Mouse (Mus musculus) T-helper 1 cell (primary cell): Measurements from ENCODE around the gene Cox19.

Source experiments
- in situ Hi-C: fragments of 300-600 bp; cut with MboI, MseI; formaldehyde crosslinking; loops from one replicate; pipeline ENCODE4 v1.15.1; 2025; ENCODE audit warnings: high pct_unique_total_duplicates

Cox19 gene

DNA sequence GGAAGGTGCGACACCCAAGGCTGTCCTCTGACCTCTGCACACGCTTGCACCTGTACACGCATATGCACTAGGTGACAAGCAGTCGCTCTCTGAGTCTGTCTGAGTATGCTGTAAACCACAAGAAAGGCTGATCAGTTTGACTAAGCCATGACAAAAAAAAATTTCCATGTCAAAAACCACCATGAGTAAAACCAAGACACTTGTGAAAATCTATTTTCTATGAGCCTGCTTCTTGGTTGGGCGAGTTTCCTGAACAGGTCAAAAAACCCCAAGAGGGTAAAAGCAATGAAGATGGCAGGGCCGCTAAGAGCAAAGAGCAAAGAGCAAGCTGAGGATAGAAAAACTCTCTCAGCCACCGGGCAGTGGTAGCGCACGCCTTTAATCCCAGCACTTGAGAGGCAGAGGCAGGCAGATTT is 47.6 kb downstream of the Cox19 start:
- in situ Hi-C loops = no loop called here

DNA sequence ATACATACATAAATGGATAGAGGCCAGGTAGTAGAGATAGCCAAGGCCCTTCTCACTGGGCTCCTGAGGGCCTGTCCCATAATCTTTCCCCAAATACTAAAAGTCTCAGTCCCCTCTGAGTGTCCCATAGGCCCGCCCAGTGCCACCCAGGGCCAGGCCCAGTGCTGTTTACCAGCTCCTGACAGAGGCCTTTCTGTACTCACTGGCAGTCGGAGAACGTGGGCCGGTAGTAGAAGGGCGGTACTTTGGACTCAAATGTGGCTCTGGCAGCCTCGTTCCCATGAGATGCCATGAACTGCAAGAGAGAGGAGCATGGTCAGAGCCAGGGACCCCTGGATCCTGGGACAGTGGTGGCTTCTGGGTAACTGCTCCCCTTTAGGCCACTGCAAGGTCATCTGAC is 49.1 kb downstream of the Cox19 start:
- in situ Hi-C loops = no loop called here

DNA sequence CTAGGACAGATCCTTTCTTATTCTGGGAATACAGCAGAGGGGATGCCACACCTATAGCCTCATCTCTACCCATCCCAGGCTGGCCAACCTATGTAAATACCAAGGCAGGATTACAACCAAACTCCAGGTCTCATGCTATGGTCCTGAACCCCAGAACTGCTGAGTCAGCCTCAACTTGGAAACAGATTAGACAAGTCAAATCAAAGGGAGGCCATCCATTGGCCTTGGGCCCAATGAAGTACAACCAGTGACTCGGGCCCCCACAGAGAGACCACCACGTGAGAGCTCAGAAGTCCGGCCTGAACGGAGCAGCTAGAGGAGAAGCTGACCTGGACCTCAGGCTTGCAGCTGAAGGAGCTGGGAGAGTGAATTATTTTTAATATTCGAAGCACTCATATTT is 53.5 kb downstream of the Cox19 start:
- in situ Hi-C loops = no loop called here

DNA sequence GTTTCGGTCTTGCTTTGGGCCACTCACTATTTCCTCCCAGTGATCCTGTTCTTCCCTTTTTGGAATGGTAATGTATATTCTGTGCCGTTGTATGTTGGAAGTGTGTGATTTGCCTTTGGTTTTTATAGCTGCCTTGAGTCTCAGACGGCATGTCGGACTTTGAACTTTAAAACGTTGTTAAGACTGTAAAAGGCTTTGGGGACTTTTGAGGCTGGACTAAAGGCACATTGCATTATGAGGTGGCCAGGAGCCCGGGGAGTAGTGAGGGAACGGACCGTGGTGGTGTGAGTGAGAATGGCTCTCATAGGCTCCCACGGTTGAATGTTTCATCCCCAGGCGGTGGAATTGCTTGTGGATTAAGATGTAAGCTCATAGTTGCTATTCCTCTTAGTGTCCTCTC is 54.1 kb downstream of the Cox19 start:
- in situ Hi-C loops = no loop called here

DNA sequence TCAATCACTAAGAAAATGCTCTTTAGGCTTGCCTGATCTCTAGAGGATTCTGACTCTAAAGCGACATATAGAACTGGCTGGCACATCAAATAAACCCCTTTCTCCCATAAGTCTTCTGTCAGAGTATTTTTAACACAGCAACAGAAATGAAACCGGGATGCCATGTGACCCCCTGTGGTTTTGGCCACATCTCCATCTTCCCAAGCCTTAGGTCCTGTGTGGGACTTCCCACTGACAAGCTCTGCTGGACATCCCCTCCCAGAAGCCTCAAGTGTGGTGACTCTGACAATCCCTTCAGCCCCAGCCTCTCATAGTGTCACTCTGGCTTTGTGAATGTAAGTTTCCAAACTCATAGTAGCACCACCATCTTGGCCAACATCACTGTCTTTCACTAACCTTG is 57.1 kb downstream of the Cox19 start:
- in situ Hi-C loops = no loop called here

DNA sequence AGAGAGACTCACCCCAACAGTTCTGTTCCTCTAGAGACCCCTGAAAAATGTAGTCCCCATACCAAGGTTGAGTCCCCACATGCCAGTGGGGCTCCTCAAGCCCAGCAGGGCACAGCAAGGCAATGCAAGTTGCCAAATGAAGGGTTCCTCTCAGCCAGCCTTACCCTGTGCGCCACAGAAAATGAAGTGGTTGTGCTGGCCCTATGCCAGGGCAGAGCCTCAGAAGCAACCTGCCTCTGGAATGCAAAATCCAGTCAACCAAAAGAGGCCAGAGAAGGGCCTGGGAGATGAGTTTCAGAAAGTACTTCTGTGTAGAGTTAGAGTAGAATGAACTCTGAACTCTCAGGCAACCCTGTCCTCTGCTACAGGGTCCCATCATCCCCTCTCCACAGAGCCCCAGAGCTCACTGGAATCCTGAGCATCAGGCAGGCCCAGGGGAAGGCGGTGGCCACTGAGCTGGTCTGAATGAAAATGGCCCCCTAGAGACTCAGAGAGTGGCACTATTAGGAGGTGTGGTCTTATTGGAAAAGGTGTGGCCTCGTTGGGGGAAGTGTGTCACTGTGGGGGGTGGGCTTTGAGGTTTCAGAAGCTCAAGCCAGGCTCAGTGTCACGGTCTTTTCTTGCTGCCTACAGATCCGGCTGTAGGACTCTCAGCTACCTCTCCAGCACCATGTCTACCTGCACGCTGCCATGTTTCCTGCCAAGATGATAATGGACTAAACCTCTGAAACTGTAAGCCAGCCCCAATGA is 59.2 kb downstream of the Cox19 start:
- in situ Hi-C loops = no loop called here

DNA sequence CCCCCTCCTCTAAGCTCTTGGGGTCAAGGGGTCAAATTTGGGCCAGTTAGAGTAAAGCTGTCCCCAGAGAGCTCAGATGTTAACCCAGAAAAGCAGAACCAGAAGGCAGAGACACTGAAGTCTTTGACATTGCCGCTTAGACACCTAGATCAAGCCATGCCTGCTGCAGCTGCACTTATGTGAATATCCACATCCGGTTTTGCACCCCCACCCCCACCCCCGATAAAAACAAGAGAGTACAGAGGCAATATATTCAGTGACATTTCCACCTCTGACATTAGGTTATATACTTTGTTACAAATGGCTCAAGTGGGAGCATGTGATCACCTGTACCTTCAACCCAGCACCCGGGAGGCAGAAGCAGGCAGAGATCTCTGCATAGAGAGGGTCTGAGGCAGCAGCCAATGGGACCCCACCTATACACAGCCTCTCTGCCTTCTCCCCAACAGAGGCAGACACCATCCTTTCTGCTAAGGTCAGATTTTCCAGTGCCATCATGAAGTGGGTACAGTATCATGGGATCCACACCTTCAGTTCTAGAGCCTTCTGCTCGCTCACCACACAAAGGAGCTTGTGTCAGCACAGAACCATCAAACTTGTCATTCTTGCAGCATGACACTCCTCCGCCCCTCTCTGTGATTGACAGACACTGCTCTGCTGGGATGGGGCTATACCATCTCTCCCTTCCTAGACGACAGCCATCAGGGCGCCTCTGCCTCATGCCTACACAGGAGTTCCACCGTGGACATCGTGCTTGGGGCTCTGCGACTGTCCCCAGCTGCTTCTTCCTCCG is 60.6 kb downstream of the Cox19 start:
- in situ Hi-C loops = no loop called here

DNA sequence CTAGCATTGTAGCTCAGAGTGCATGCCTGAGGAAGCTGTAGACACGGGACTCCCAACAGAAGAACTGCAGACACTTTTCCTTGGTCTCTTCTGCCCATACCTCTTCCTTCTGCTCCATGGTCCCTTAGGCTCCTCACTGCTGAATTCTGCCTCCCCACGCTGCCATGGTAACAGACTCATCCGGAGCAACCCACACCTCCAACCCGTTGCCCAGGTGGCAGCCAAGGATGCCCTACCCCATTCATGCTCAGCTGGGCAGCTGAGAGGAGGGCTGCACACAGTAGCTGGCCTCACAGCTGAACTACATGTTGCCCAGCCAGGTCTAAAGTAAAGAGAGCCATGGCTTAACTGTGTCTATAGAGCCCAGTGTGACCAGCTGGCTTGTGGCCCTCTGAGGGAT is 62.6 kb downstream of the Cox19 start:
- in situ Hi-C loops = no loop called here

DNA sequence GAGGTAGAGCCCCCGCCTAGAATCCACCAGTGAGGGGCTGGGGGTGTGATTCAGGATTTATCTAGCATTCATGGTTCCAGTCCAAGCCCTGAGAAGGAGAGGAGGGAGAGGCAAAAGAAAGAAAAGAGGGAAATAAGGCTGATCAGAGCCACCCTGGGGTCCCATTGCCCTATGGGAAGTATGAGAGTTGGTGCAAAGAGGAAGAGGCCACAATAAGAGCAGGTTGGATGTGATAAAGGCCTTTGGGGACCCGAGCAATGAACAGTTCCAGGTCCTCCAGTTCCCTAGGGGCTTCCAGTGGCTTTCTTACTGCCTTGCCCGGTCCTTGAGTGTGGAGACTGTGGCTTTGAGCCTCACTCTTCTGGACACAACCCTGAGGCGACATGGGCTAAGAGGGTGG is 63.4 kb downstream of the Cox19 start:
- in situ Hi-C loops = no loop called here

DNA sequence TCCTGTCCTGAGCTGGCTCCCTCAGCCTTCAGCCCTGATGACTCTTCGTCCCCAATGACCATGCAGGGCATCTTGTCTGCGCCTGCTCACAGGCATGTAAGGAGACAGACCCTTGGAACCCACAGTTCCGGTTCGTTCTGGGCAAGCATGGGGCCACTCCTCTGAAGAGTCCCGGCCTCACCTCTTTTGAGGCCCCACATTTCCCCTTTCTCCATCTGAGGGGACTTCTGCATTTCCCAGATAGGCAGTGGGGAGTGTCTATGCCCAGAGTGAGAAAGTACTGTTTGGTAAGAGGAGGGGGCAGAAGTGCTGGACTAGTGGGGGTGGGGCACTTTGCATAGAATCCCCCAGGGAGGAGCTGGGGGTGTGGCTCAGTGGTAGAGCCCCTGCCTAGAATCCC is 64.1 kb downstream of the Cox19 start:
- in situ Hi-C loops = no loop called here
